Mouse (Mus musculus): ENCODE measurements around the gene Itpk1.

Gene Itpk1

GRCm38 (mm10) chr12:102590711-102591360 is 113.9 kb downstream of the Itpk1 start:
- no peak for DNase-seq (ENCODE audit: low spot score)

- DNase-seq (ENCODE audit: low spot score): no peak
Measured at GRCm38 (mm10) chr12:102587106-102587505, 117.6 kb downstream of the Itpk1 start.

- DNase-seq (ENCODE audit: low spot score): no peak
Measured at GRCm38 (mm10) chr12:102586286-102586881, 118.3 kb downstream of the Itpk1 start.

- DNase-seq (ENCODE audit: low spot score): no peak
Measured at GRCm38 (mm10) chr12:102585390-102585789, 119.3 kb downstream of the Itpk1 start.

- DNase-seq (ENCODE audit: low spot score): no peak
Measured at GRCm38 (mm10) chr12:102582441-102582840, 122.3 kb downstream of the Itpk1 start.

GRCm38 (mm10) chr12:102581579-102582196 is 123.0 kb downstream of the Itpk1 start:
- DNase-seq (ENCODE audit: low spot score): no peak

GRCm38 (mm10) chr12:102579041-102579440 is 125.7 kb downstream of the Itpk1 start:
- peak; percentile 82 for DNase-seq (ENCODE audit: low spot score)

GRCm38 (mm10) chr12:102576659-102577398 is 127.9 kb downstream of the Itpk1 start:
- no peak for DNase-seq (ENCODE audit: low spot score)

GRCm38 (mm10) chr12:102575541-102576329 is 129.0 kb downstream of the Itpk1 start:
- DNase-seq (ENCODE audit: low spot score): no peak

GRCm38 (mm10) chr12:102573036-102573435 is 131.7 kb downstream of the Itpk1 start:
- DNase-seq (ENCODE audit: low spot score): no peak

- DNase-seq (ENCODE audit: low spot score): no peak
Measured at GRCm38 (mm10) chr12:102571666-102572065, 133.1 kb downstream of the Itpk1 start.

- DNase-seq (ENCODE audit: low spot score): no peak
Measured at GRCm38 (mm10) chr12:102570734-102571133, 134.0 kb downstream of the Itpk1 start.

GRCm38 (mm10) chr12:102570111-102570510 is 134.6 kb downstream of the Itpk1 start:
- no peak for DNase-seq (ENCODE audit: low spot score)

GRCm38 (mm10) chr12:102568219-102568618 is 136.5 kb downstream of the Itpk1 start:
- no peak for DNase-seq (ENCODE audit: low spot score)

GRCm38 (mm10) chr12:102566951-102567350 is 137.8 kb downstream of the Itpk1 start:
- DNase-seq (ENCODE audit: low spot score): no peak

- DNase-seq (ENCODE audit: low spot score): no peak
Measured at GRCm38 (mm10) chr12:102565086-102565485, 139.6 kb downstream of the Itpk1 start.

GRCm38 (mm10) chr12:102557372-102557771 is 147.4 kb downstream of the Itpk1 start:
- DNase-seq (ENCODE audit: low spot score): no peak

- no peak for DNase-seq (ENCODE audit: low spot score)
Measured at GRCm38 (mm10) chr12:102555850-102556249, 148.9 kb downstream of the Itpk1 start.

- DNase-seq (ENCODE audit: low spot score): peak; percentile 92
Measured at GRCm38 (mm10) chr12:102554721-102555516, 149.8 kb downstream of the Itpk1 start, which contains the start of gene Chga. Chga (plus strand) TSS chr12:102554969.

GRCm38 (mm10) chr12:102553705-102554275 is 150.9 kb downstream of the Itpk1 start:
- DNase-seq (ENCODE audit: low spot score): no peak

- no peak for DNase-seq (ENCODE audit: low spot score)
Measured at GRCm38 (mm10) chr12:102552001-102552400, 152.7 kb downstream of the Itpk1 start.

Data from embryo, embryonic 10.5 days (tissue).